Mouse (Mus musculus) frontal cortex, postnatal 14 days (tissue): ENCODE measurements around the gene Icam1.
"Not testable (repeated sequence)": the region's sequence is repeated elsewhere in the genome, so short reads cannot be mapped to it uniquely, and the experiment has no call there.

Source experiments
- DNase-seq, 2 experiments: peaks; one replicate each; pipeline ENCODE4 v3.0.0; 2022; ENCODE audit warnings: low spot score in 2 of 2

The Icam1 gene

GRCm38 (mm10) chr9:20993165-20993898 lies 22.5 kb upstream of the Icam1 start:
- no peak for DNase-seq

GRCm38 (mm10) chr9:20995069-20995468 lies 20.7 kb upstream of the Icam1 start:
- no peak for DNase-seq

GRCm38 (mm10) chr9:20997065-20997464 lies 18.7 kb upstream of the Icam1 start:
- DNase-seq, result no peak

- DNase-seq, result not testable (repeated sequence)
Observed at GRCm38 (mm10) chr9:20998337-20998736, 17.4 kb upstream of the Icam1 start.

- DNase-seq, result no peak
Observed at GRCm38 (mm10) chr9:21000811-21001210, 15.0 kb upstream of the Icam1 start.

GRCm38 (mm10) chr9:21001651-21002200 lies 14.1 kb upstream of the Icam1 start:
- DNase-seq, result no peak

GRCm38 (mm10) chr9:21002270-21002626 lies 13.5 kb upstream of the Icam1 start:
- DNase-seq, result no peak

GRCm38 (mm10) chr9:21002627-21003551 lies 12.9 kb upstream of the Icam1 start, which contains the start of gene Mrpl4:
Gene Mrpl4 (plus strand): TSS chr9:21002738.
- DNase-seq, result peak; percentile 83 to 84

GRCm38 (mm10) chr9:21007313-21007952 lies 8.4 kb upstream of the Icam1 start:
- no peak for DNase-seq

GRCm38 (mm10) chr9:21008007-21008406 lies 7.8 kb upstream of the Icam1 start:
- DNase-seq, result no peak

GRCm38 (mm10) chr9:21010362-21010761 lies 5.4 kb upstream of the Icam1 start:
- DNase-seq, result no peak

- not testable (repeated sequence) for DNase-seq
Observed at GRCm38 (mm10) chr9:21010939-21011541, 4.7 kb upstream of the Icam1 start.

- no peak for DNase-seq
Observed at GRCm38 (mm10) chr9:21011846-21012312, 3.9 kb upstream of the Icam1 start.

GRCm38 (mm10) chr9:21012368-21012767 lies 3.4 kb upstream of the Icam1 start:
- DNase-seq, result no peak

GRCm38 (mm10) chr9:21014691-21015570 lies 854 bp upstream of the Icam1 start:
- DNase-seq, result peak in 1 of 2 experiments; percentile 48

GRCm38 (mm10) chr9:21016331-21017176 lies 769 bp downstream of the Icam1 start:
- no peak for DNase-seq

- no peak for DNase-seq
Observed at GRCm38 (mm10) chr9:21017177-21017575, 1.4 kb downstream of the Icam1 start.

GRCm38 (mm10) chr9:21018600-21018999 lies 2.8 kb downstream of the Icam1 start:
- no peak for DNase-seq

GRCm38 (mm10) chr9:21021363-21021762 lies 5.6 kb downstream of the Icam1 start:
- DNase-seq, result no peak
